Mouse (Mus musculus): ENCODE data around the gene Alox12.

The Alox12 gene

DNA sequence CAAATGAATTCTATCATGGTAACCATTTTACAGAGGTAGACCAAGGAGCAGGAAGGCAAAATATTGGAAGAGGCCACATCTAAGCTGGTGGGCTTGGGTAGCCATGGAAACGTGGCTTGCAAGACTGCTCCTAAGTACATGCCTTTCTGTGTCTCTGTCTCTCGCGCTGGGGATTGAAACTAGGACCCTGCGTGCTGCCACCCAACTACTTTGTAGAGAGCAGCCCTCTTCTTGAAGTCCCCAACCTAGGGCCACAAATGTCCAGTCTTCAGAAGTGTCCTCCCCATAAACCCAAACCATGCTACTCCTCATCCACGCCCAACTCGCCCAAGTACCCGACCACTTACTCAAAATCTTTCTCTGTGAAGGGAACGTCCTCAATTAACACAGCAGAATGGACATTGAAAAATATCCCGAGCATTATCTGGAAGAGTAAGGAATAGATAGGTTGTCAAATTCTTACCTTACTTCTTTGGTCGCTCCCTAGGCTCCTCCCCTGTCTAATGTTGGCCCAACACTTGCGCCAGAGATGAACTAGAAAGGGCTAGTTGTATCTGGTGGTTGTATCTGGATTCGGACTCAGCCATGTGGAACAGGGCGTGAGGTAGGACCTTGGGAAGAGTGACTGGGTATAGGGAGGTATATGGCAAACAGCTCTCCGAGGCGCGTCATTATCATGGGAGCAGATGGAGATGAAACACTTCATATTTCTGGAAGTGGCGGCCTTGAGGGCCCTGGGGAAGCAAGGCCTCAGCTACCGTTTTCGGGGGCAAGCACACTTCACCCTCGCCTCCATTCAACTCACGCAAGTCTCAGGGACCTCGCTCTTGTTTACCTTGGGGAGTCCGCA lies 16.3 kb downstream of the Alox12 start:
- no peak for DNase-seq

DNA sequence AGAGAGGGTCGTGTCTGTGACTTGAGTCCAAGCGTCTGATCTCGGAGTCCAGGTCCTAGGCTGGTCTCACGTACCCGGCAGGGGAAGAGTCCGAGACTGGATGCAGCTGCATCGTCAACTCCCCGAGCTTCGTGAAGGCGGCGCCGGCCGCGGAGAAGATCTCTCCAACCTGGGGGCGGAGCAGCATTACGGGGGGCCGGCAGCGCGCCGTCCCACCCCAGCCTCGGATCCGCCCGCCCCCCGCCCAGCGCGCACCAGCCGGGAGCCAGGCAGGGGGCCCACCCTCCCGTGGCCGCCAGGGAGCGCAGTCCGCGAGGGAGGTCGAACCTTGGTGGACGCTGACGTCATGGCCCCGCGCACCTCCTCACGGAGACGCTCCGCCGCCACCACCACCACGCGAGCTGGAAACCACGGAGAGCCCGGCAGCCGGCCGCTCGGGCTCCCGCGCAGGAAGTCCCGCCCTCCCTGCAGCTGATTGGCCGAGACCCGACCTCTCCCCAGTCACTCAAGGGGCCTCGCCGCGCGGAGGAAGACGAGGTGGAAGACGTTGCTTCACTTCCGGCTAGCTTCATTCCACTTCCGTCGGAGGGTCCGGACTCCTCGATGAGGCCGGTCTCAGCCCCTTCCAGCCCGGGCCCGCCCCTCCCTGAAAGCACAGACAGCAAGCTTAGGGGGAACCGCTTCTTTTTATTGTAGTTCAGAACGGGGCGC lies 17.5 kb downstream of the Alox12 start, which contains the start of gene 0610010K14Rik:
0610010K14Rik (minus strand) TSS at position 458 of the 711 bp plus-strand sequence.
- DNase-seq = peak; percentile 98

GRCm38 (mm10) chr11:70236717-70237116 lies 18.4 kb downstream of the Alox12 start:
- DNase-seq = no peak

DNA sequence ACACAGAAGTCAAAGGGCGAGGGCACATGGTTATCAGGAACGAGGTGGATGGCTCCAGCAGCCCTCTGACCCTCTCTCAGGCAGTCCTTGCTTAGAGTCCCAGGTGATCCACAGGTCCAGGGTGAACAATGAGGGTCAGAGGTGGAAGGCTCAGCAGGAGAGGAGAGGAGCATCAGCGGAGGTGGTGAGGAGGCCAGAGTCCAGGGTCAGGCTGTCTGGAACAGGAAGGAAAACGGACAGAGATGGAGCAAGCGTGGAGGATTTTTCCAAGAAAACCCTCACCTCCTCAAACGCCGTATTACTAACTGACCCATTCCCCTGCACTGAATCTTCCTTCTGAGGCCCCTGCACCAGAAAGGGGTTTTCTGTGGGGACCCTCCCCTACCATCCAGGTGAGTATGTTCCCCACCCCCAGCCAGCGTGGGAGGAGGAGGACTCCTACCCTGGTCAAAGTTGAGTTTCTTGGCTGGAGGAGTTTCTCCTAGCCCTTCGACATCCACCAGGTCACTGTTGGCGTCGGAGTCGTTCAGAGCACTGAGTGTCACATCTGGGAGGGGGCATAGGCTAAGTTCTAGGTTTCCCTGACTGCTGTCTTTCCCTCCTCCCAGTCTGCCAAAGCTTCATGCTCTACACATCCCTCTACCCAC lies 19.8 kb downstream of the Alox12 start:
- no peak for DNase-seq

DNA sequence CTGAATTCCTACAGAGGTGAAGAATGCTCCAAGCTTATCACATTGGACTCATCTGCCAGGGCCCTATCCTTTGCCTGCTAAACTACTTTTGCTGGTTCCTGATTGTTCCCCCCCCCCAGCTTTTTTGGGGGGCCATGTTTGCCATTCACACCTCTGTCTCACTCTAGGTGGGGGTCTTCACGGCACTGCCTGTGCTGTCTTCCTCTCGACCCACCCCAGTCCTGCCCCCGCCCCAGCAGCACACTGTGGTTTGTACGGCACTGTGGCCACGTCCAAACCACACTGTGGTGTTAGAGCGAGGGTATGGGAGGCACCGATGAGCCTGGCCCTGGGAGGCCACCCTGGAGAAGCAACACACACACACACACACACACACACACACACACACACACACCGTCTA lies 20.7 kb downstream of the Alox12 start:
- DNase-seq = no peak

DNA sequence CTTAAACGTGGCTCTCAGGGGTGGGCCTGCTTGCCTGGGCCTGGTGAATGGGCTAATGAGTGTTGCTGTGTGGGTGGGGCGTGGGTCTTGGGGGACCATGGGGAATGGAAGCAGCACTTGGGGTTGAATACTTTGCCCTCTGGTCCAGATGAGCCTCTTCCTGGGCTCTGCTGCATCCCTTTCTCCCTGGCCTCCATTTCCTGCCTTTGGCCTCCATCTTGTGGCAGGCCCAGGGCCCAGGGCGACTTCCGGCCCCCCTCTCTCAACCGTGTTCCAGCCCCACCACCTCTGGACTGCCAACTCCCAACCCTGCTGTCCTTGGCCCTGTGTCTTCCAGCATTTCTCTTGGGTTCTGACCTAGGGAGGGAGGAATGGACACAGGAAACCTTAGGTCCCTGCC lies 21.1 kb downstream of the Alox12 start:
- no peak for DNase-seq

- DNase-seq = no peak
These were observed 22.1 kb downstream of the Alox12 start for GRCm38 (mm10) chr11:70233016-70233415.

- DNase-seq = peak; percentile 70
These were observed 22.6 kb downstream of the Alox12 start for GRCm38 (mm10) chr11:70232546-70232945.

DNA sequence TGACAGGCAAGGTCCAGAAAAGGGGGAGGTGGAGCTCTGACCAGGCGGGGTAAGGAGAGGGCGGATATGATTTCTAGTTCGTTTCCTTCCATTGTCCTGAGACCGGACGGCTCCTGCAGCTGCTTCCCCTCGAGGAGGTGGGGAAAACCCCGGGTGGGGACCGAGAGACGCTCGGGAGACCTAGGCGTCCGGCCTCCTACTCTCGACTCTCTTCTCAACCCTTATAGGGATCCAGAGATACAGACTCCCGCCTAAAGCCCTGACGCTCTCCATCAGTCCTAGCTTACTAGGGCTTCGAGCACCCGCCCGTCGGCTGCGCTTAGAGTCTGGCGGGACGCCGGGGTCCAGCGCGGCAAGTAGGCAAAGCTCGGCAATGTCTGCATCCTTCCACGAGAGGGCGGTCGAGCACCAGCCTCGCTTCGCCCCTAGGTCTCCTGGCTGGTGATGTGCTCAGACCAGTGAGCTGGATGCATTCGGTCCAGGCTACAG lies 24.9 kb downstream of the Alox12 start:
- peak; percentile 85 for DNase-seq

DNA sequence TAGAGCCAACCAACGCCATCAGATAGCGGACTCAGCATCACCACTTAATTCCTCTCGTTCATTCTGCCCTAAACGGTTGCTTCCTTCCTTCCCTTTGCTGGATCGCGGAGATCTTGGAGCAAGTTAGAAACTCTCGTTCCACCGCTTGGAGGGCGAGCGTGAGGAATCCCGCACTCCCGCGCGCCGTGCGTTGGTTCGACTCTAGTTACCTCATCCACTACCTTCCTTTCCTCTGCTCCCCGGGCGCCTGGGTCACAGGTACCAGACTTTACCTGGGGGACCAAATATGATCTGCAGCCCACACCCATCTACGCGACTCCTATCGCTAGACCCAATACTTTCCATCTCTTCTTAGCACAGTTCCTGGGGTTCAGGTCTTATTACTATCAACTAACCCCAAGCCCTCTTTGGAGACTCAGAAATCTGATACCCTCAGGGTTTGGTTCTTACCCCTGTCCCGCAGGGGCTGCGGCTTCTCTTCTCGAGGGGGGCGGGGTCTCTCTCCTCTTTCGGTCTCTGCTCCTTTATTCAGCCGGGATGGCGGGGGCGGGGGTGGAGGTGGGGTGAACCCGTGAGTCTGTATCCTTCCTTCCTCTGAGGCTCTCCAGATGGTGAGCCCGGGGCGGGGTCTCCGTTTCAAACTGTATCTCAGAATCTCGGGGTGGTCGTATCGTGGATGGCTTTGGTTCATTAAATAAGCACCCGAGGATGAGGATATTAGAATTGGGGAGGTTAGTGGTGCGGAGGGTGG lies 25.7 kb downstream of the Alox12 start, which contains the start of gene Bcl6b:
Bcl6b (minus strand) TSS at position 539 of the 751 bp plus-strand sequence.
- no peak for DNase-seq

- DNase-seq = peak; percentile 80
These were observed 26.3 kb downstream of the Alox12 start for GRCm38 (mm10) chr11:70228828-70229227.

DNA sequence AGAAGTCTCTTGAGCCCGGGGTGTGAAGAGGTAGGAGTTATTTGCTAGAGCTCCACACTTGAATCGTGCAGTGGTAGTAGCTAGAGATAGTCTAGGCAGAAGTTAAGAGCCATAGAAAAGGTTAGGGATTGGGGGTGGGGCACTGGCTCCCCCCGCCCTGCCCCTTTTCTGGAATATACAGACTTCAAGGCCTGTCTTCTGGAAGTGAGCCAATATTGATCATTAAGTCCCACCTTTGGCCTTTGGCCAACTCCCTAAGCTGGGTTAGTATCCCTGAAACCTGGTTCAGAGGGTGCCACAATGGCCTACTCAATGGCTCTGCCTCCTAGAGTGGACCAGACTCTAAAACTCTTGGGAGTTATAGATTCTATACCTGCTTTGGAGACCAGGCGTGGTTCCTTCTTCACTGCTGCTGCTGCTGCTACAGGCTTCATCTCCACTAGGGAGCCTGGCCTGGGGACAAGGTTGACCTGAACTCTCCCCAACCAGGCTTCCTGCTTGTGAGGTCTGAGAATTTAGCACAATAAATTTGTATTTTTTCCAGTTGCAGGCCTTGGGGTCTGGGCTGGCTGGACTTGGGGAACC lies 27.4 kb downstream of the Alox12 start:
- DNase-seq = no peak

- DNase-seq = no peak
These were observed 28.0 kb downstream of the Alox12 start for GRCm38 (mm10) chr11:70227126-70227525.

DNA sequence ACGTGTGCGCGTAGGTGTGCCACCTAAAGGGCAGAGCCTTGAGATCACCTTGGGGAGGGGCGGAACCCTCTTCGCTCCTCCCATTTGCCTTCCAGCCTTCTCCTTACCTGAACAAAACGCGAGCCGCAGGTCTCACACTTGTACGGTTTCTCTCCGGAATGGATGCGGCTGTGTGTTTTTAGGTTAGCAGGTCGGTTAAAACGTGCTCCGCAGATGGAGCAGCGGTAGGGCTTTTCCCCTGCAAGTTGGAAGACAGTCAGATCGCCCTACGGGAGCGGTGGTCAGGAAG lies 28.6 kb downstream of the Alox12 start:
- no peak for DNase-seq

GRCm38 (mm10) chr11:70225798-70226601 lies 29.2 kb downstream of the Alox12 start:
- no peak for DNase-seq

DNA sequence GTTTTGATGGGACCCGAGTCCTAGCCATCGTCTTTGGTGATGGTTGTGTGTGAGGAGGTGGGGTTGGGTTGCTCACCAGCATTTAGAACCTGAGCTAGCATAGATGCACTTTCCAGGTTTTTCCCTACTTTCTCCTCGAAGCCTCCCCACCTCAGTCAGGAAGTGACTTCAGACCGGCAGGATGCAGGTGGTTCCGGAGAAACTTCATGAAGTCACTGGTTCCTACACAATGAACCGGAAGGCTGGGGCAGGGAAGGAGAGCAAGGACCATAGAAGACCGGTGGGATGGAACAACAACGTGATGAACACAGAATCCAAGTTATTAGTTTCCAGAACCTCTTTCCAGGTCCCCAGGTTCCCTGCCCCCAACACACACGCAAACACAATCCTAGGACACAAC lies 31.4 kb downstream of the Alox12 start:
- DNase-seq = no peak

DNA sequence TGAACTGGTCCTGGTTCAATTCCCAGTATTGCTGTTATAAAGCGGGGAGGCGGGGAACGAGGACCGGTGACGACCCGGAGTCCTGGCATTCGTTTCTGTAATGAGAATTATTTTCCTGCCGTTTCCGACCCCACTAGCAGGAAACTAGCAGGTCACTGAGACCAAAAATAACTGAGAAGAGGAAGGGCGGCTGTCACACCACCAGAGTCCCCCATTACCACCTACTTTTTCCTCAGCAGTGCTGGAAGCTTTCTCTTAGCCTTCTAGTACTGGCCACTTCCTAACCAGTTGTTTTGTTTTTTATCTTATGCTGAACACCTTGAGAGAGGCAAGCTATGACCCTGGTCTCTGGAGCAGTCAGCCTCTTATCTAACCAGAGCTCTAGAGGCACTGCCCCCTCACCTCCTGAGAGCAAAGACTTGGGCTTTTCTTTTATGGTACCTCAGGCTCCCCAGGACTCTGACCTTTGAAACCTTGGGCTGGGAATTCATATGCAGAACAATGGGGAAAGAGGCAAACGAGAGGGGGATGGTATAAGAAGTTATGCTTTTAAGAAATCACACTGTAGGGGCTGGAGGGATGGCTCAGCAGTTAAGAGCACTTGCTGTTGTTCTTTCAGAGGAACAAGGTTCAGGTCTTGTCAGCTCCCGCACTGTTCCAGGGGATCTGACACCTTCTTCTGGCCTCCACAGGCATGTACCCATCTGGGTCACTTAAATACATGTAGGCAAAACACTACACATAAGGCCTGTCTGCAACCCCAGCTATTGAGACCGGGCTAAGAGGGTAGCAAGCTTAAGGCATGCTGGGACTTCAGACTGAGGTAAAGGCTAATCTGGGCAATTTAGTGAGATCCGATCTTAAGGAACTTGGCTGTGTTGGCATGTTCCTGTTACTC lies 33.3 kb downstream of the Alox12 start:
- no peak for DNase-seq

DNA sequence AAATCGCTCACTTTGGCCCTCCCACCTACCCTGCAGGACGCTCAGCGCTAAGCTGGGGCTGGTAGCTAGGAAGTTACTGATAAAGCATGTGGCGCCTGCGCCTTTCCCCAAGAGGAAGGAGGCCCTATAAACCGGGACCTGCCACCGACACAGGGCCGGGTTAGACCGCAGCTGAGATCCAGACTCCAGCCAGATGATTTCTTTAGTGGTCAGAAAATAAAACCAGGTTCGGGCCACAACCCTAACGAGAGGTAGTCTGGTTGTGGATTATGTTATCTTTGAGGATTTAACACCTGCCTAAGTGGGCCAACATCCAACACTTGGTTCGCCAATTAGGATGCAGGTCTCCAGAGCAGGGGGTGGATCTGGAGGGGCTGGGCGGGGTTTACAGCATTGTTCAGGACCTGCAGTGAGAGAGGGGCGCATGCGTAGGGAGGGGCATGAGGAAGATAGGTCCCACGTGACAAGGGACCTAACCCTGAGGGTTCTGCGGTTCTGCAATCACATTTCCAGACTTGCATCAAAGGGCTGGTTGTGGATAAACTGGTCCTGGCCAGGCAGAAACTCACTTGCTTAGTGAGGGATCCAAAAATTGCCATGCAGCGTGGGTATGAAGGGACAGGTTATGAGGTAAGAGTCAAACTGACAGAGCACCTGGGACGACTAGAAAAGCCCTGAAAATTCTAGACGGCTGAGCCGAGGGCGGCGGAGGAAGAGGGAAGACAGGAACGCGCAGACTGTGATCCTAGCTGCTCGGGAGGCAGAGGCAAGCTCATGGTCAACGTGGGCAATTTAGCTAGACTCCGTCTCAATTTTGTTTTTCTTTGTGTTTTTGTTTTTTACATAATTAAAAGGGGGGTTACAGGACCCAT lies 34.2 kb downstream of the Alox12 start, which contains the start of gene Slc16a13:
Slc16a13 (minus strand) TSS at position 334 of the 872 bp plus-strand sequence.
- peak; percentile 96 for DNase-seq

GRCm38 (mm10) chr11:70220323-70220722 lies 34.8 kb downstream of the Alox12 start:
- DNase-seq = no peak
